Mouse (Mus musculus) liver, adult 2 months (tissue): Measurements from ENCODE around the gene Pnma1. TPM values are rescaled to one million over a fixed set of nuclear protein-coding genes. Genes with fewer than 3 reads are reported as not detected.
A peak's percentile ranks its signal among the peaks of the same experiment; 100 is the strongest.

Experiments
- DNase-seq: peaks from one replicate; pipeline ENCODE4 v3.0.0-alpha.2; 2011; ENCODE audit warnings: low read depth, low spot score; ENCODE audit errors: extremely low read depth
- H3K27ac ChIP-seq: fragments of 200-500 bp; replicated peaks from 2 replicates; pipeline ENCODE4 v1.5.1; 2012; ENCODE audit warnings: low read depth, mild to moderate bottlenecking, control low read depth, inconsistent platforms, low read length; ENCODE audit not compliant: insufficient read depth
- H3K27me3 ChIP-seq: fragments of 200-500 bp; 2 replicates; pipeline ENCODE4 v1.6.1; 2012; ENCODE audit warnings: mild to moderate bottlenecking, moderate library complexity, low read length, inconsistent platforms; ENCODE audit not compliant: control insufficient read depth, insufficient read depth
- H3K36me3 ChIP-seq: fragments of 200-500 bp; 2 replicates; pipeline ENCODE4 v1.6.1; 2012; ENCODE audit warnings: low read length, inconsistent platforms; ENCODE audit not compliant: control insufficient read depth, insufficient read depth
- H3K4me1 ChIP-seq: fragments of 200-500 bp; 2 replicates; pipeline ENCODE4 v1.6.1; 2011; ENCODE audit warnings: low read length; ENCODE audit not compliant: control insufficient read depth, insufficient read depth
- H3K4me3 ChIP-seq: fragments of 200-500 bp; 2 replicates; pipeline ENCODE4 v1.5.1; 2011; ENCODE audit warnings: low read depth, mild to moderate bottlenecking, control low read depth, low read length, moderate library complexity; ENCODE audit not compliant: insufficient read depth
- H3K79me2 ChIP-seq: fragments of 200-500 bp; 2 replicates; pipeline ENCODE4 v1.6.1; 2012; ENCODE audit warnings: inconsistent platforms, mild to moderate bottlenecking, low read length, moderate library complexity; ENCODE audit not compliant: control insufficient read depth, insufficient read depth
- H3K9ac ChIP-seq: fragments of 200-500 bp; 2 replicates; pipeline ENCODE4 v1.6.1; 2012; ENCODE audit warnings: low read depth, mild to moderate bottlenecking, control low read depth, inconsistent platforms, low read length
- CTCF ChIP-seq: fragments of 200-500 bp; IDR thresholded peaks from 2 replicates; pipeline ENCODE4 v1.5.1; 2011; ENCODE audit warnings: low read depth, low read length, control low read depth
- POLR2A ChIP-seq: fragments of 200-500 bp; IDR thresholded peaks from 2 replicates; pipeline ENCODE4 v1.6.1; 2011; ENCODE audit warnings: low read length, control low read depth; ENCODE audit not compliant: insufficient read depth; ENCODE audit errors: extremely low read depth
- WGBS: fragments of 180-500 bp; shearing (Covaris S2); methylation state at CpG from one replicate; pipeline ENCODE4 v1.1.7; 2018; 5-methylcytosine and 5-hydroxymethylcytosine counted together
- polyA plus RNA-seq: library from polyadenylated mRNA; depleted of rRNA; stranded (reverse); fragments of >200 nt; gene quantifications from 2 replicates; pipeline ENCODE4 v1.2.3, GENCODE M21; 2012; rRNA removed
- total RNA-seq: library from RNA; depleted of rRNA; stranded (reverse); fragments of >200 nt; gene quantifications from 2 replicates; pipeline ENCODE4 v1.2.3, GENCODE M21; 2014; rRNA removed

Pnma1 gene
- total RNA-seq = 0.18 and 0.20 TPM in 2 replicates
- not detected in 2 replicates for polyA plus RNA-seq

DNA sequence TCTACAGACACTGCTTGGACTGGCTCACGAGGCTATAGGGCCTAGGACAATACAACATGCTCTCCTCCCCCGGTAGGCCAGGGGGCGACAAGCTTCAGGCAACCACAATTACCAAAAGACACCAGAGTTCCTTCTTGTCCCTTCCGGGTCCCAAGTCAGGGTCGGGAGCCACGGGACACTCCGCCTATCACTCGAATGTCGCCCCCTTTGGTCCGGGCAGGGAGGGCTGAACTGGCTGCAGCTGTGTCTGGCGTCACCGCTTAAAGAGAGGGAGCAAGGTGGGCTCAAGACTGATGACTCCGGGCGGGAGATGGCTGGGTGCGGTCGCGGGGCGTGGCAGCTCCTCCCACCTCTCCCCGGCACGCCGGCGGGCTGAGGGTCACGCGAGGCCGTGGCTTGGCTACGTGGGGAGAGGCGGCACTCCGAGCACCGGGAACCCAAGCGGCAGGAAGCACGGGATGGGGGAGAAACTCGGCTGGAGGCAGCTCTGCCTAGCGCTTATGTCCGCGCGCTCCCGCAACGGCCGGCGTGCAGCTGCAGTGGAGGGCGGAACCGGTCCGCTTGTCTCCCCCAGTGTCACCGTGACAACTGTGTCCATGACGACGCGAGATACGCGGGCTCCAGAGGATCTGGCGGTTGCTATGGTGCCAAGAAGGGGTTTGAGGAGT lies at the start of gene Pnma1:
Gene Pnma1, minus strand, starts transcription at position 536 of the 668 bp plus-strand sequence.
- WGBS = 58% methylated on average over 50 of the region's 50 CpGs
- DNase-seq = no peak
- H3K36me3 ChIP-seq = peaks cover 10% of the 10 kb centered on the region
- no peaks in the 10 kb centered on the region for H3K27me3 ChIP-seq
- no peak within 1 kb of the TSS for H3K27ac ChIP-seq
- peak within 1 kb of the TSS; percentile 59 for H3K4me3 ChIP-seq
- peak; percentile 46; the same call in 1 of the 2 replicates for TF ChIP-seq CTCF
- TF ChIP-seq POLR2A = no peak
- H3K9ac ChIP-seq = peak within 1 kb of the TSS; percentile 6; the same call in 1 of the 2 replicates
- H3K4me1 ChIP-seq = no peaks in the 10 kb centered on the region
- H3K79me2 ChIP-seq = no peaks in the 10 kb centered on the region

DNA sequence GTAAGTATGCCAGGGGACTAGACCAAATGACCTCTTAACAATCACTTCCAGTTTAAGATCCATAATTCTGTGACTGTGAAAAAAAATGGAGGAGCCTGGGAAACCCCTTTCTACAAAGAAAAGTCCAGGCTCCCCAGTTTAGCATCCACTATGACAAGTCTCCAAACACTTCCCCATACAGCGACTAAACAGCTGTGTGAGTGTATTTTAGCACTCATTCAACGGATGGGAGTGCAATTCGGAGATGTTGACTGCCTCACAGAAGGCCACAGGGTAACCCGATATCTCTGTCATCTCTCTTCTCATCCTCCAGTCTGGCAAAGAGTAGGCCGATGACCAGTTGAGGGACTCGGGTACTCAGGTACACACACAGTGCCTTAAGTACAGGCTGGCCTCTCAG lies 46.9 kb upstream of the Pnma1 start:
- H3K9ac ChIP-seq = no peak overlapping the region
- no peaks in the 10 kb centered on the region for H3K27me3 ChIP-seq
- DNase-seq = no peak
- H3K27ac ChIP-seq = no peak overlapping the region
- no peaks in the 10 kb centered on the region for H3K36me3 ChIP-seq
- peaks cover 40% of the 10 kb centered on the region for H3K79me2 ChIP-seq
- TF ChIP-seq POLR2A (no peak), CTCF (no peak)
- 74% methylated on average over 6 of the region's 6 CpGs for WGBS
- H3K4me1 ChIP-seq = peaks cover 25% of the 10 kb centered on the region
- H3K4me3 ChIP-seq = no peak overlapping the region

DNA sequence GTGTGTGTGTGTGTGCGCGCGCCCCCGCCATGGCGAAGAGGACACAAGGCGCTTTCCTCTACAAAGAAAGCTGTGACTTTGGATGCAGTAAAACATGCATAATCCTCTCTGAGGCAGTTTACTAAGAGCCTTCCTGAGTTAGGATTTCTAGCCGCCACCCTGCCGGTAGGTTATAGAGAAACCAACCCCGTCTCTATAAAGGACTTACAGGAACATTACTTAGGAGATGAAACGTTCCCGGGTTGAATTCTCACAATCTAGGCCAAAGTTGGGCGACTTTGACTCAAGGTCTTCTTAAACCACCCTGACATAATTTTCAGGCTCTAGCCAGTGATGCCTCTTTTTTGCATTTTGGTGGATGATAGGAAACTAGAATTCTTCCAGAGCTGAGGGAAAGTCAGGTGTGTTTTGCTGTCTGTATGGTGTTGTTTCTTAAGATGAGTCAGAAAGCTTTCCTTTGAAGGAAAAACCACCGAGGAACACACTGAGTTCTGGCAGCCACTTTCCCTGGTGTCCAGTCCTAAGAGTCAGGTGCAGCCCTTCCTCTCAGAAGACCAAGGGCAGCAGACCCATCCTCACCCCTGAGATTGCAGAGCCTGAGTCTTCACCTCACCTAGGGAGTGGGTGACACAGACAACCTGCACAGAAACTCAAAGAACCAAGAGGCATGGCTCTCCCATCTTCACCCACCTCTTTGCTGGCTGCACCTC lies 46.3 kb upstream of the Pnma1 start:
- no peak for TF ChIP-seq POLR2A
- TF ChIP-seq CTCF = no peak
- H3K36me3 ChIP-seq = no peaks in the 10 kb centered on the region
- H3K9ac ChIP-seq = peak overlapping the region; percentile 47
- H3K4me1 ChIP-seq = peaks cover 28% of the 10 kb centered on the region
- peaks cover 43% of the 10 kb centered on the region for H3K79me2 ChIP-seq
- H3K4me3 ChIP-seq = peak overlapping the region; percentile 36
- no peaks in the 10 kb centered on the region for H3K27me3 ChIP-seq
- WGBS = 4% methylated on average over 13 of the region's 13 CpGs
- no peak for DNase-seq
- peak overlapping the region; percentile 71 for H3K27ac ChIP-seq

DNA sequence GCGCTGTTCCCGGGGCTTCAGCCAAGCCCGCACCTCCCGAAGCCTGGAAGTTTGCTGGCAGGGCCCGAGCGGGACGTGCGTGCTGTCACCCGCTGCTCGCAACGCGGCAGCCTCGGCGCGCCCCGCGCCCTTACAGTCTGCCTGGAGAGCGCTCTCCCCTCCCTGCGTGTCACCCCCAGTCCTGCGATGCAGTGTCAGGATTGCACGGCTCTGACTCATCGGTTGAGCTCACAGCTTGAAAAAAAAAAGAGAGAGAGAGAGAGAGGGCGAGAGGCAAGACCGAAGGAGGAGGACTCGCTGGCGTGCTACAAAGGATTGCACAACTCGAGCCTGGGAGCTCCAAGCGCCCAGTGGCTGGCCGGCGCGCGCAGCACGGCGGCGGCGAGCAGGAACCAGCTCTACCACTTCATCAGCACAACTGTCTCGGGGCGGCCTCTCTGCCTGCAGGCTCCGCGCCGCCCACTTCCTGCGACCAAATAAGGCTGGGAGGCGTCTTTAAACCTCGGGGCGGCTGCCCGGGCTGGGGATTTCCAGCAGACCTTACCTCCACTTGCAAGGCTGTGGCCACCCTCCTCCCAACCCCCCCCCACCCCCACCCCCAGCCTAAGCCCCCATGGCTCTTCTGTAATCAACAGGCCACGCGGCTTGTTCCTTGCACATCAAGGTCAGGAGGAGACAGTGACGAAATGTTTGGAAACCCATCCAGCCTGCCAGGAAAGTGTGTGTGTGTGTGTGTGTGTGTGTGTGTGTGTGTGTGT lies 45.5 kb upstream of the Pnma1 start:
- DNase-seq = peak; percentile 93
- Histone ChIP-seq H3K4me3 (peak overlapping the region; percentile 79), H3K27ac (peak overlapping the region; percentile 93), H3K36me3 (no peaks in the 10 kb centered on the region), H3K27me3 (no peaks in the 10 kb centered on the region), H3K4me1 (peaks cover 30% of the 10 kb centered on the region), H3K79me2 (peaks cover 50% of the 10 kb centered on the region), H3K9ac (peak overlapping the region; percentile 97)
- TF ChIP-seq CTCF (0 out of 2 replicates have a peak, but pooled peaks have one; percentile 5), POLR2A (peak; percentile 77; the same call in 1 of the 2 replicates)
- WGBS = under 1% methylated on average over 48 of the region's 49 CpGs

DNA sequence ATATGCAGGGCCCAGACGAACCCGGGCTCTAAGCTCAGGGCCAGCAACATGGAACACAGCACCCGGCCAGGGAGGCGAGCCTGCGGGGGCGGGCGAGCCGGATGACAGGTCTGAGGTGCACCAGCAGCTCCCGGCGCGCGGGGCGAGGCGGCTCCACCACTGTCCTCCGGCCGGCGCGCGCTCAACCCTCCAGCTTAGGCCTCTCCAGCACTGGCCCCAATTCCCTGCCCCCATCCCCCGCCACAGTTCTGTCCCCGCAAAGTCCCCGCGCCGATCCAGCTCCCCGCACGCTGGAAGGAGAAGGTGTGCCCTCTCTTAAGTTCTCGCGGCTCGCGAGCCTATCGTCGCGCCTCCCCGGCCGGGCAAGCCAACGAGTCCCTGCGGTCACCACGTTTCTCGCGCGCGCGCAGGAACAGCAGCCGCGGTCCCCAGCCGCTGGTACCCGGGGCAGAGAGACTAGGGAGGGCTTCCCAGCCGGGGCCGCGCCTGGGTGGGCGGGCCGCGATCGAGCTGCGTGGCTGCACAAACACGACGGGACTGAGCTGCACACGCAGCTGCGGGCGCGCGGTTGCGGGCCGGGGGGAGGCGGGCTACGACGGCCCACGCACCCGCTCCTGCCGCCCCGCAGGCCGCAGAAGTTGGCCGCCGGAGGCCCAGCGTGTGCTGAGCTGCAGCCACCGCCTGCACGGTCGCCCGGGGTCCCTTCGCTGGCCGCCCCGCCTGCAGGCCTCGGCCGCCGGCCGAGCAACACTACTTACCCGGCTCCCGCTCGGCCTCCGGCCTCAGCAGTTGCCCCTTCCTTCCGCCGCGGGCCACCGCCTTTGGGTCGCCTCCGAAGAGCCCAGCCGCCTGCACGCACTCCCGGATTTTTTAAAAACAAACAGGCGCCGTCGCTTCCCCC lies 44.7 kb upstream of the Pnma1 start:
- Histone ChIP-seq H3K27ac (peak overlapping the region; percentile 93), H3K9ac (peak overlapping the region; percentile 97), H3K36me3 (no peaks in the 10 kb centered on the region), H3K4me1 (peaks cover 31% of the 10 kb centered on the region), H3K79me2 (peaks cover 53% of the 10 kb centered on the region), H3K4me3 (peak overlapping the region; percentile 79), H3K27me3 (no peaks in the 10 kb centered on the region)
- DNase-seq = no peak
- under 1% methylated on average over 101 of the region's 102 CpGs for WGBS
- no peak for TF ChIP-seq CTCF
- no peak for TF ChIP-seq POLR2A
